Mouse (Mus musculus) hindbrain, embryonic 10.5 days (tissue): ENCODE results near the gene Top1. TPM values are rescaled to one million over a fixed set of nuclear protein-coding genes. Genes with fewer than 3 reads are reported as not detected.

Experiments
- DNase-seq: peaks from one replicate; pipeline ENCODE4 v3.0.0-alpha.2; 2017; ENCODE audit warnings: low spot score
- H3K27ac ChIP-seq: fragments of 300-500 bp; sonication (generic); 2 replicates; pipeline ENCODE4 v1.5.1; 2016; ENCODE audit warnings: mild to moderate bottlenecking, moderate library complexity
- H3K27me3 ChIP-seq: fragments of 300-500 bp; sonication (generic); 2 replicates; pipeline ENCODE4 v1.6.1; 2016; ENCODE audit warnings: mild to moderate bottlenecking; ENCODE audit not compliant: poor library complexity, insufficient read depth, severe bottlenecking
- H3K36me3 ChIP-seq: fragments of 300-500 bp; sonication (generic); 2 replicates; pipeline ENCODE4 v1.6.1; 2016; ENCODE audit warnings: mild to moderate bottlenecking, moderate library complexity
- H3K4me1 ChIP-seq: fragments of 300-500 bp; sonication (generic); replicated peaks from 2 replicates; pipeline ENCODE4 v1.6.1; 2016; ENCODE audit warnings: mild to moderate bottlenecking
- H3K4me3 ChIP-seq: fragments of 300-500 bp; sonication (generic); 2 replicates; pipeline ENCODE4 v1.5.1; 2016; ENCODE audit warnings: mild to moderate bottlenecking, moderate library complexity
- H3K9me3 ChIP-seq: fragments of 300-500 bp; sonication (generic); 2 replicates; pipeline ENCODE4 v1.6.1; 2016; ENCODE audit warnings: mild to moderate bottlenecking, moderate library complexity
- WGBS: fragments of 180-500 bp; shearing (Covaris S2); methylation state at CpG from one replicate; pipeline ENCODE4 v1.1.7; 2016; 5-methylcytosine and 5-hydroxymethylcytosine counted together
- polyA plus RNA-seq: library from polyadenylated mRNA; unstranded; fragments of >200 nt; fragmentation: Nextera tagmentation; extraction: Ambion mirVana; gene quantifications from 2 replicates; pipeline ENCODE4 v1.2.1, GENCODE M21; 2016

The Top1 gene
- polyA plus RNA-seq, 1 experiment from 2014 or later = 79.4 TPM

GRCm38 (mm10) chr2:160621001-160621448 lies 24.7 kb upstream of the Top1 start:
- WGBS = 91% methylated on average over 11 of the region's 11 CpGs
- Histone ChIP-seq H3K36me3 (no peaks in the 10 kb centered on the region), H3K27ac (no peak overlapping the region), H3K4me3 (no peak overlapping the region), H3K4me1 (peaks cover 12% of the 10 kb centered on the region), H3K9me3 (no peaks in the 10 kb centered on the region), H3K27me3 (no peaks in the 10 kb centered on the region)
- no peak for DNase-seq

- Histone ChIP-seq H3K9me3 (no peaks in the 10 kb centered on the region), H3K4me1 (peaks cover 12% of the 10 kb centered on the region), H3K27ac (no peak overlapping the region), H3K36me3 (no peaks in the 10 kb centered on the region), H3K4me3 (no peak overlapping the region), H3K27me3 (no peaks in the 10 kb centered on the region)
- DNase-seq = no peak
- 86% methylated on average over 5 of the region's 5 CpGs for WGBS
These were observed 24.0 kb upstream of the Top1 start for GRCm38 (mm10) chr2:160621661-160622211.

GRCm38 (mm10) chr2:160622646-160623045 lies 23.0 kb upstream of the Top1 start:
- 81% methylated on average over 3 of the region's 3 CpGs for WGBS
- H3K27ac ChIP-seq = no peak overlapping the region
- no peak for DNase-seq
- no peak overlapping the region for H3K4me3 ChIP-seq
- no peaks in the 10 kb centered on the region for H3K9me3 ChIP-seq
- no peaks in the 10 kb centered on the region for H3K36me3 ChIP-seq
- no peaks in the 10 kb centered on the region for H3K27me3 ChIP-seq
- H3K4me1 ChIP-seq = peaks cover 12% of the 10 kb centered on the region

- DNase-seq = no peak
- H3K36me3 ChIP-seq = no peaks in the 10 kb centered on the region
- H3K27ac ChIP-seq = no peak overlapping the region
- peaks cover 7% of the 10 kb centered on the region; the same call in 1 of the 2 replicates for H3K4me1 ChIP-seq
- 72% methylated on average over 3 of the region's 3 CpGs for whole genome bisulfite sequencing
- H3K4me3 ChIP-seq = no peak overlapping the region
- H3K9me3 ChIP-seq = no peaks in the 10 kb centered on the region
- H3K27me3 ChIP-seq = no peaks in the 10 kb centered on the region
These were observed 21.9 kb upstream of the Top1 start for GRCm38 (mm10) chr2:160623745-160624144.

- Histone ChIP-seq H3K4me1 (no peaks in the 10 kb centered on the region), H3K4me3 (no peak overlapping the region), H3K27ac (no peak overlapping the region), H3K36me3 (no peaks in the 10 kb centered on the region), H3K27me3 (no peaks in the 10 kb centered on the region), H3K9me3 (no peaks in the 10 kb centered on the region)
- 91% methylated on average over 11 of the region's 11 CpGs for WGBS
- DNase-seq = no peak
These were observed 18.3 kb upstream of the Top1 start for GRCm38 (mm10) chr2:160627207-160628025.

- 73% methylated on average over 5 of the region's 5 CpGs for WGBS
- Histone ChIP-seq H3K27me3 (no peaks in the 10 kb centered on the region), H3K4me3 (no peak overlapping the region), H3K9me3 (no peaks in the 10 kb centered on the region), H3K36me3 (no peaks in the 10 kb centered on the region), H3K27ac (no peak overlapping the region), H3K4me1 (no peaks in the 10 kb centered on the region)
- DNase-seq = no peak
These were observed 17.6 kb upstream of the Top1 start for GRCm38 (mm10) chr2:160628055-160628454.

GRCm38 (mm10) chr2:160628666-160629527 lies 16.8 kb upstream of the Top1 start:
- no peak for DNase-seq
- Histone ChIP-seq H3K4me1 (no peaks in the 10 kb centered on the region), H3K4me3 (no peak overlapping the region), H3K27ac (no peak overlapping the region), H3K27me3 (no peaks in the 10 kb centered on the region), H3K9me3 (no peaks in the 10 kb centered on the region), H3K36me3 (no peaks in the 10 kb centered on the region)
- 89% methylated on average over 12 of the region's 12 CpGs for WGBS

GRCm38 (mm10) chr2:160629528-160629830 lies 16.2 kb upstream of the Top1 start:
- DNase-seq = no peak
- no peaks in the 10 kb centered on the region for H3K9me3 ChIP-seq
- no peaks in the 10 kb centered on the region for H3K36me3 ChIP-seq
- H3K27ac ChIP-seq = no peak overlapping the region
- H3K4me3 ChIP-seq = no peak overlapping the region
- no peaks in the 10 kb centered on the region for H3K27me3 ChIP-seq
- no peaks in the 10 kb centered on the region for H3K4me1 ChIP-seq
- 91% methylated on average over 8 of the region's 8 CpGs for WGBS

- no peak for DNase-seq
- H3K9me3 ChIP-seq = no peaks in the 10 kb centered on the region
- no peaks in the 10 kb centered on the region for H3K36me3 ChIP-seq
- no peak overlapping the region for H3K27ac ChIP-seq
- H3K4me3 ChIP-seq = no peak overlapping the region
- no peaks in the 10 kb centered on the region for H3K27me3 ChIP-seq
- no peaks in the 10 kb centered on the region for H3K4me1 ChIP-seq
- 88% methylated on average over 9 of the region's 9 CpGs for WGBS
These were observed 14.7 kb upstream of the Top1 start for GRCm38 (mm10) chr2:160630872-160631597.

- Histone ChIP-seq H3K36me3 (no peaks in the 10 kb centered on the region), H3K27ac (no peak overlapping the region), H3K9me3 (0 out of 2 replicates have a peak, but pooled peaks cover 3% of the 10 kb centered on the region), H3K4me3 (no peak overlapping the region), H3K27me3 (no peaks in the 10 kb centered on the region), H3K4me1 (no peaks in the 10 kb centered on the region)
- WGBS = 92% methylated on average over 13 of the region's 13 CpGs
- no peak for DNase-seq
These were observed 5.6 kb upstream of the Top1 start for GRCm38 (mm10) chr2:160639911-160640717.

GRCm38 (mm10) chr2:160641176-160641575 lies 4.5 kb upstream of the Top1 start:
- H3K9me3 ChIP-seq = 0 out of 2 replicates have a peak, but pooled peaks cover 3% of the 10 kb centered on the region
- no peak overlapping the region for H3K4me3 ChIP-seq
- no peaks in the 10 kb centered on the region for H3K4me1 ChIP-seq
- DNase-seq = no peak
- no peaks in the 10 kb centered on the region for H3K27me3 ChIP-seq
- no peaks in the 10 kb centered on the region for H3K36me3 ChIP-seq
- no peak overlapping the region for H3K27ac ChIP-seq
- WGBS = 73% methylated on average over 2 of the region's 2 CpGs
